Mouse (Mus musculus): Measurements from ENCODE around the gene Pus7. TPM values are rescaled to one million over a fixed set of nuclear protein-coding genes. Genes with fewer than 3 reads are reported as not detected.

The Pus7 gene
- 18.2 TPM for polyA plus RNA-seq (2017; shearing (Covaris generic))

DNA sequence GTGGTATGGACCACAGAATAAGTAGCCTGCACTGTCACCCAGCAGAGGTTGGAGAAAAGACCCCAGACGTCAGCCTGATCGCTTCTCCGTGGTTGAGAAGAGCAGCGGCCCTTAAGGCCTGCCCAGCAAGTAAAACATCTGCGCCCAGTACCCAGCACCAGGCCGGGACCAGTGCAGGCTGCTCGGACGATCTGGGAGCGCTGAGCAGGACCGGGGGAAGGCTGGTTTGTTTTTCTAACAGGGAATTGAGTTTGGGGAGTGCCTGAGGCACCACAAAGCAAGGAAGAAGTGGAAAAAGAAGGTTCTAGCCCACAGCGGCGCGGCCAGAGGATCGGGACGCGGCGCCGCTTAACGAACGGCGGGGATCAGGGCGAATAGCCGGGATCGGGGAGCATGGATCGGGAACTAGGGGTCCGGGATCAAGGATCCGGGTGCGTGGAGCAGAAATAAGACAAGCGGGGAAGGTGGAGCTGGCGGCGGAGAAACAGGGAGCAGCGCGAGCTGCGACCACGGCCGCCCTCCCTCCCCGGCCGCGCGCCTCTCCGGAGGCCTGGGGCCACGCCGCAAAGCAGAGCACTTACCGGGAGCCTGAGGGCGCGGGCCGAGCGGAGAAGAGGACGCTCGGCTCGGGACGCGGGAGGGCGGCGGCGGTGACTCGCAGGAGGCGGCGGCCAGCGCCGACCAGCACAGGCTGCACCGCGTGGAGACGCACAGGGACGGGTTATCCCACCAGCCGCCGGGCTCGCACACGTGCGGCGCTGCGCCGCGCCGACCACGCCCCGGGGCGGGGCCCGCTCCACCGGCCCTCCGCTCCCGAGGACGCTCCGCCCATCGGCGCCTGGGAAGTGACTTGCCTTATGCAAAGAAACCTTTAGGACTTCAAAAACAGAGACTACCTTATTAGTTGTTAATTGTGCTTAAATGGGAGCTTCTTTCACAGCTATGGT lies at the start of gene Pus7:
TSS of gene Pus7 (minus strand) at position 781 of the 947 bp plus-strand sequence.

DNA sequence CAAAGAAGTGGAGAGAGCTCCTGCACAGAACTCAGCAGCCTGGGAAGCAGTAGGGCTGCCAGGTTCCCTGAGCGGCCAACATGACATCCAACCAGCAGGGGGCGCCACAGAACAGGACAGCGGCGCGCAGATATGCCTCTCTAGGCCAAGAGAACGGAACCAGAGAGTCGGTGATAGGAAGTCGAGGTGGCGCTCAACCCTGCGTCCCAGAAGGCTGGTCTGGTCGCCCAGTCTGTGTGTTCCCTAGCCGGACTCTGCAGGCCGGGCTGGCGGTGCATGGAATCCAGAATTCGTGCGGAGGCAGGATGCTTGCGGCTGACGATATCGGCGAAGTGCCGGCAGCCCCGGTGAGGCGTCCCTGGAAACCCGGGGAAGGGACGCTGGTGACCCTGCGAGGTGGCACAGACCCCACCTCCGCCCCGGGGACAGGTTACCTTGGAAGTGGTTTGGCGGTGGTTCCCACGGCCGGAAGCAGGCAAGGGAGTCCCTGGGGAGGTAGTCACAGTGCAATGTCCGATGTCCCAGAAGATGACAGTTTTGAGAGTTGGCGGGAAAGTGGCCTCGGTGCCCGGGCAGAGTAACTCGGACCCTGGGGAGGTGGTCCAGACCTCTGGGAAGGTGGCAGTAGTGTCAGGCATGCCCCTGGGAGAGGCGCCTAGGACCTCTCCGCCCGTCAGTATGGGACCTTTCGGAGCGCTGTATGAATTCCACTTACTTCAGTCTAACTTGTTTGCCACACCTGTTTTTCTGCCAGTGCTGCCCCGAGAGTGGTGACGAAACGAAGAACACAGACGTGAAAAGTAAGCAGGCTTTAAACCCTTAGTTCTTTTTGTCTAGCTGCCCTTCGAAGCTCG lies 4.3 kb upstream of the Pus7 start, which contains the start of gene Rint1:
TSS of gene Rint1 (plus strand) at position 176 of the 854 bp plus-strand sequence.

Other genes with a start within 250 kb of the Pus7 start
- gene Srpk2, start 99.1 kb downstream of the Pus7 start, polyA plus RNA-seq (2017; shearing (Covaris generic)) = 66.3 TPM
- 24.1 TPM for gene Rint1, start 4.0 kb upstream of the Pus7 start, polyA plus RNA-seq (2017; shearing (Covaris generic))
- 80.3 TPM for gene Tomm7, start 60.5 kb upstream of the Pus7 start, polyA plus RNA-seq (2017; shearing (Covaris generic))
- gene Fam126a, start 247.0 kb upstream of the Pus7 start, polyA plus RNA-seq (2017; shearing (Covaris generic)) = 19.5 TPM

All from inflammation-experienced regulatory T-cells, adult 16 weeks (primary cell).